Mouse (Mus musculus): ENCODE data around the gene Mecom.

DNA sequence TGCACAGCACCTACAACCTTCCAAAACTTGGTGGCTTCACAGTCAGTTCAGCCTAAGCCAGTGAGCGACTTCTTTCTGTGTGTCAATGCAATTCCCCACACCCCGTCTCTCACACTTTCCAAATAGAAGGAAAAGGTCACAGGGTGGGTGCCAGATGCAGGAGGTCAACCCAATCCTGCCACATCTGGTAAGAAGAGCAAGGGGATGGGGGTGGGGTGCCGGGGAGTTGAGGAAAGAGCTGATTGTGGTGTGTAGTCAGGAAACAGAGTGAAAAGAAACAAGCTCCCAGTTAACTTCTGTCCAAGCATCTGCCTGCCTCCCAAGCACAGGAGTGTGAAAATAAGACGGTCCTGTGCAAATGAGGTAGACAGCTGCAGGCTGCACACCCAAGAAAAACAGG lies 408.1 kb downstream of the Mecom start:
- TF ChIP-seq POLR2A (IDR thresholded peaks at IDR 0.05; ENCODE audit: insufficient read length, low read depth) (no peak), E2F4 (IDR thresholded peaks at IDR 0.05; ENCODE audit: insufficient read depth) (no peak), USF1 (IDR thresholded peaks at IDR 0.05; ENCODE audit: low read depth) (no peak), CEBPB (IDR thresholded peaks at IDR 0.05; ENCODE audit: insufficient read depth, poor library complexity, severe bottlenecking) (no peak), TCF12 (IDR thresholded peaks at IDR 0.05; ENCODE audit: insufficient read depth, poor library complexity, severe bottlenecking) (no peak), POLR2AphosphoS2 (IDR thresholded peaks at IDR 0.05; ENCODE audit: insufficient read length, low read depth) (no peak), MAX (IDR thresholded peaks at IDR 0.05; ENCODE audit: low read depth) (no peak), SRF (IDR thresholded peaks at IDR 0.05; ENCODE audit: control insufficient read depth, insufficient read length, low read depth) (no peak), MYOD1 (IDR thresholded peaks at IDR 0.05; ENCODE audit: control insufficient read depth in 1 of 3, insufficient read length in 2 of 3, low read depth in 2 of 3) (no peak)
